Mouse (Mus musculus): Measurements from ENCODE around the gene Itln1.
"Not testable (repeated sequence)": the region's sequence is repeated elsewhere in the genome, so short reads cannot be mapped to it uniquely, and the experiment has no call there.

Itln1 gene

DNA sequence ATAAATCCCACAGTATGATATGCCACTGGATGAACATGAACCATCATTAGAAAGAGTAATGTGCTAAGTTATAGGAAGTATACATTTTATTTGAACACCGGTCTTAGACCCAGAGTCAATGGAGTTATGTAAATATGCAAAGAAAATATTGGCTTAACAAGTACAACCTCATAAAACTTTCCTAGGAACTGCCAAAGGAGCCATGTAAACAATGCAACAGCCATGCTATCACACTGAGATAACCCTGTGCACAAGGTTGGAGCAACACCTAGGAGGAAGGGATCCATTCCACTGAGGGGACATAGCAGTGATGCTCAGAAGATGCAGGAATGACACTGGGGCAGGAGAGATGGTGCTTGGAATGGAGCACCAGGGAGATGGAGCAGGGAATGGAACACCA, 21.3 kb downstream of the Itln1 start:
- no peak for DNase-seq (ENCODE audit: low spot score)

DNA sequence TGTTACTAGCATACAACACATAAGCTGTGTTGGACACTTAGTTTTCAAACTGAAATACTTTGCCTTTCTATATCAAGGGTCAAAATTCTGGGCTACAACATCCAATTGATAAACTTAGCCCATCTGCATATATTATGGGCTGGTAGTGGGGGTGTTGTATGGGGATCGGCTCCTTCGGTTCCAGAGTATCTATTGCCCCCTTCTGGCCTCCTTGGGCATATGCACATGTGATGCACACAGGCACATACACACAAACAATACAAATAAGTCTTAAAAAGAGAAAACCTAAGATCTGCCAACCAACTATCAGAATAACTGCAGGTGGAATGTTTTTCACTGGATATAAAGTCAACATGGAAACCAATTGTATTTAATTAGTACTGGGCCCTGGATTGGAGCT, 21.9 kb downstream of the Itln1 start:
- DNase-seq (ENCODE audit: low spot score) = no peak

DNA sequence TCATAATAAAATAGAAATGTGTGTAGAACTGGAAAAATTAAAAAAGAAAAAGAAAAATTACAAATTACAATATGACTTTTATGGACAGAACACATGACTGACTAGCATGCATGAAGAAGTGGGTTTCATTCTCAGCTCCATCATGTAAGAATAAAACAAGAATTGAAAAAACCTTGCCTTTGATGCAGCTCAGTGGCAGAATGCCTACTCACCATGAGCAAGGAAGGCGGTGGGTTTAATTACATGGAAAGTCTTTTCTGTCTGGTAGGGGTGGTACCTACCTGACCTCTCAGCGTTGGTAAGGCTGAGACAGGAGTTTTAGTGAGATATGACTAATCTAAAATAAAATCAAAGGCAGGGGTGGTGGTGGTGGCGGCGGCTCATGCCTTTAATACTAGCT, 30.5 kb downstream of the Itln1 start:
- no peak for DNase-seq (ENCODE audit: low spot score)

DNA sequence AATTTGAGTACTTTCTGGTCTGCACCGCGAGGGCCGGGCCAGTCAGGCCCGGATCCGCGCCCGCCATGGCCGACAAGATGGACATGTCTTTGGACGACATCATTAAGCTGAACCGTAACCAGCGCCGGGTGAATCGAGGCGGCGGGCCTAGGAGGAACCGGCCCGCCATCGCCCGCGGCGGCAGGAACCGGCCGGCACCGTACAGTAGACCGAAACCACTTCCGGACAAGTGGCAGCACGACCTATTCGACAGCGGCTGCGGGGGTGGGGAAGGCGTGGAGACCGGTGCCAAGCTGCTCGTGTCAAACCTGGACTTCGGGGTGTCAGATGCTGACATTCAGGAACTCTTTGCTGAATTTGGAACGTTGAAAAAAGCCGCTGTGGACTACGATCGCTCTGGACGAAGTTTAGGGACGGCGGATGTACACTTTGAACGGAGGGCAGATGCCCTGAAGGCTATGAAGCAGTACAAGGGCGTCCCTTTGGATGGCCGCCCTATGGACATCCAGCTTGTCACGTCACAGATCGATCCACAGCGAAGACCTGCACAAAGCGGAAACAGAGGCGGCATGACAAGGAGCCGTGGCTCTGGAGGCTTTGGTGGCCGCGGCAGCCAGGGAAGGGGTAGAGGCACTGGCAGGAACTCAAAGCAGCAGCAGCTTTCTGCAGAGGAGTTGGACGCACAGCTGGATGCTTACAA, 31.4 kb downstream of the Itln1 start:
- peak; percentile 43 for DNase-seq (ENCODE audit: low spot score)

DNA sequence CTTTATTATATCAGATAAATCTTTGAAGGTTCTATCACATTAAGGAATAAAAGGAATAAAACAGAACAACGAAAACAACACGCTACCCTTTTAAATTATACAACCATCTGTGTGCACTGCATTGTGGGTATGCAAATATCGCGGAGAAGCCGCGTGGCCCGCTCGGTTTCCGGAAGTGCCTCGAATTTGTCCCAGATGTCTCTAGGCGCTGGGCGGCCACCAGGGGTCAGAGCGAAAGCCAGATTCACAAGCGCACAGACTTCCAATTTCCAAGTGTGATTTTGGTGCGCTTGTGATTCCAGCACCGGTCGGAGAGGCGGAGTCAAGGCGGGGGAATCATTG, 31.9 kb downstream of the Itln1 start, which contains the start of gene Alyref2:
Gene Alyref2 (plus strand): TSS at position 229 of the 342 bp plus-strand sequence.
- DNase-seq (ENCODE audit: low spot score) = peak; percentile 79

DNA sequence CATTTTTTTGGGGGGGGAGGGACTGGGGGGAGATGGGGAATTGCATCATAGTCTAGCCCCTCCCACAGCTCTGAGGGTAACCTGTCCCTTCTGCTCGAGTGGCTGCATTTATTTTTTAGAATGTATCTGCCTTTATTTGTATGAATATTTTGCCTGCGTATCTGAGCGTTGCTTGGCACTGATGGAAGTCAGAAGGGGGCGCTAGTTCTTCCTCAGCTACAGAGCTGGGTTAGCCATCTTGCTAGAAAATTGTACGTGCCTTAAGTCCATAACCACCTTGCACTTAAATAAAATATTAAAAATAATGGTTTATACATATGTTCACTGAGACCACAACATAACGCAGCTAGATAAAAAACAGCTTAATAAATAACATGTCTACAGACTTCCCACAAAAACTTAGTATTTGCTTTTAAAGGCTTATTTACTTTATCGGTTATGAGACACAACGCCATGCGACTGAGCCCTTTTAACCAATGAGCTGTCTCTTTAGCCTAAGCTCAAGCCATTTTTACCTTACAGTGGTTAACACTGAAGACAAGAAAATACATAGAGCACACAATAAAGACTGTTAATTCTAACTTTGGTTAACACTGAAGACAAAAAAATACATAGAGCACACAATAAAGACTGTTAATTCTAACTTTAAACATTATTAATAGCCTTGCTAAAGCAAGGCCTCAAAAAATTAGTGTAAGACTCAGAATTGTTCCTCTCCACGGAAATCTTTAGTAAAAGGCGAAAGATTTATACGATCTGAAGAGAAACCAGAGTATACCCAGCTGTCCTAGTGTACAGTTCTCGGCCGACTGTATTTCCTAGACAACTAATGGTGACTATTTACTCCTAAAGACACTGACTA, 32.5 kb downstream of the Itln1 start:
- no peak for DNase-seq (ENCODE audit: low spot score)

DNA sequence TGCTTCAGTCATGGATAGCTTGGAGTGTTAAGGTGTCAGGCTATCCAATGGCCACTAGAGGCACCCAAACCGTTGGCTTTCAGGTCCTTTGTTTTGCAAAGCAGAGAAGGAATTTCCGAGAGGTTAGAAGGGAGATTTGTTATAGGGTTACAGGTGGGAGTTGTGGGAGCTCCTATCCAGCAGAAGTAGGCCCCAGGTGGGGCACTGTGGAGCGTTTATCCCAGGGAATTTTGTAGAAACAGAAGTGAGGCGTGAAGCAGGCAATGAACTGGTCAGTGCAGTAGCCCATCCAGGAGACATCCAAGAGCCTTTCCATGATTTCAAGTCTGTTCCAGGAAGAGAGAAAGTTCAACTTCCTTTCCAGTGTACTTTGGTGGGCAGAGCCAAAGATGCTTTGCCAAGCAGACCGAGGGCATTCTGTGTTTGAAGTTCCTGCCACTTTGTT, 33.4 kb downstream of the Itln1 start:
- DNase-seq (ENCODE audit: low spot score) = no peak

DNA sequence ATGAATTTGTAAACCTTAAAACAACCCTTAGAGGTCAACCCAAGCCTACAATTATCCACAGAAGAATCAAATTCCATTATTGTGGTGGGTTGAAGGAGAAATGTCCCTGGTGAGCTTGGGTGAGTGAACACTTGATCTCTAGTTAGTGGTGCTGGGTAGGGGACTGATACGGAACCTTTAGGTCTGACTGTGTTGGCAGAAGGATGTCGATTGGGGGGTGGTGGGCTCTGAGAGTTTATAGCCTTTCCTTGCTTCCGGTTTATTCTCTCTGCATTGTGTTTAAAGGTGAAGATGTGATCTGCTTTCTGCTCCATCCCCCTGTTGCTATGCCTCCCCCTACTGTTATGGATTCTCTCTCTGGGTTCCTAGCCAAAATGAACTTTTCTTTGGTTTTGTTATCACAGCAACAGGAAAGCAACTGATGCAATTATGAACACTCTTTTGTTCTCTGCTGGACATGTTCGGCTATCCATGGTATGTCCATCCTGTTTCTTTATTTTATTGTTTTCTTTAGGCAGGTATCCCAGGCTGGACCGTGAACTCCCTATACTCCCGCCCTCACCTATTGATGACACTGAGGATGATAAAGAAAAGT, 34.0 kb downstream of the Itln1 start:
- DNase-seq (ENCODE audit: low spot score) = no peak

DNA sequence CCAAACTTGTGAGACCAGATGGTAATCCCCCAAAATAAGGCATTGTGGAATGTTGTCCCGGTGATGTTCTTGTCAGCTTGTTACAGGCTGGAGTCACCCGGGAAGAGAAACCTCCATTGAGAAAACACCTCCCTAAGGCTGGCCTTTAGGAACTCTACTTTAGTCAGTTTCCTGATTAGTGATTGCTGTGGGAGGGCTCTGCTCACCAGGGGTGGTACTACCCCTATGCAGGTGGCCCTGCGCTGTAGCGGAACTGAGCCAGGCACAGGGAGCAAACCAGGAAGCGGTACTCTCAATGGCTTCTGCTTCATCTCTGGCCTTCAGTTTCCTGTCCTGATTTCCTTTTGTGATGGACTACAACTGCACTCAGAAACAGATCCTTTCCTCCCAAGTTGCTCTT, 35.2 kb downstream of the Itln1 start:
- DNase-seq (ENCODE audit: low spot score) = no peak

DNA sequence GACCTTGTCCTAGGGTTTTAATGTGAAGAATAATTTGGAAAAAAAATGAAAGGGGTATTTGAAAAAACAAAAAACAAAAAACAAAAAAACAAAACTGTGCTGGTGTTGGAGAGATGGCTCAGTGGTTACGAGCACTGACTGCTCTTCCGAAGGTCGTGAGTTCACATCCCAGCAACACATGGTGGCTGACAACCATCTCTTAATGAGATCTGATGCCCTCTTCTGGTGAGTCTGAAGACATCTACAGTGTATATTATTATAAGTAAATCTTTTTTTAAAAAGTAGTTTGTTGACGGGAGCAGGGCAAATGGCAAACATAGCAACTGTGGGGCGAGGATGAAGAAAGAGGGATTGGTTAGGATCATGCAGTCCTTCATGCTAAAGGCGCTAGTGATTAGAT, 39.7 kb downstream of the Itln1 start:
- no peak for DNase-seq (ENCODE audit: low spot score)

DNA sequence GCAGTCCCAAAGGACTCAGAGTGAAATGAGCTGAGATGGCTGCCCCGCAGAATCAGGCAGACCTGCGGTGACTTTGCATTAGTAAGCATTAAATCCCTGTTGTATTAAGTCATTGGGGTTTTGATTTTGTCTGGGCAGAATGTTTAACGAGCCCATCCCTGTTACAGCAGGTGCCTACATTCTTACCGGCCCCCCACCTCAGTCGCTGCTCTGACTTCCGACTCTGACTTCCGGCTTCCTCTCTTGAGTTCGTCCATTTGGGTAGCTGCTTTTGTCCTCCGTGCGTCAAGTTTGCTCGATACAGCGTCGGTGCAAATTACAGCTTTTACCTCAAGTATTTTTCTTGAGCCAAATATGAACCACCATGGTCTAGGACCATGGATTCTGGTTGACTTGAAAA, 40.9 kb downstream of the Itln1 start:
- DNase-seq (ENCODE audit: low spot score) = no peak

DNA sequence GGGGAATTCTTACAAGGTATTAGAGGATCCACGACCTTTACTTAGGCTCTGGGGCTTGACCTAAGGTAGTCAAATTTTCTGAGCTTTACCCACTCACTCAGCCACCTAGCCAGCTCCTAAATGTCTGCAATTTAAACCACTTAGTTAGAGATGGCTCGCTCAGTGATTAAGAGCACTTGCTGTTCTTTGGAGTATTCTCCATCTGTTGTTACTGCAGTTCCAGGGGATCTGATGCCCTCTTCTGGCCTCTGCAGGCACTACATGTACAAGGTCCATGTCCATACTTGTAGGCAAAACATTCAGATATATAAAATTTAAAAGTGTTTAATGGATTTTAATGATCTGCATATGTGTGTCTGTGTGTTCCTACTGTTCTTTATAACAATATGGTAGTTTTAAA, 56.1 kb downstream of the Itln1 start:
- peak; percentile 29 for DNase-seq (ENCODE audit: low spot score)

DNA sequence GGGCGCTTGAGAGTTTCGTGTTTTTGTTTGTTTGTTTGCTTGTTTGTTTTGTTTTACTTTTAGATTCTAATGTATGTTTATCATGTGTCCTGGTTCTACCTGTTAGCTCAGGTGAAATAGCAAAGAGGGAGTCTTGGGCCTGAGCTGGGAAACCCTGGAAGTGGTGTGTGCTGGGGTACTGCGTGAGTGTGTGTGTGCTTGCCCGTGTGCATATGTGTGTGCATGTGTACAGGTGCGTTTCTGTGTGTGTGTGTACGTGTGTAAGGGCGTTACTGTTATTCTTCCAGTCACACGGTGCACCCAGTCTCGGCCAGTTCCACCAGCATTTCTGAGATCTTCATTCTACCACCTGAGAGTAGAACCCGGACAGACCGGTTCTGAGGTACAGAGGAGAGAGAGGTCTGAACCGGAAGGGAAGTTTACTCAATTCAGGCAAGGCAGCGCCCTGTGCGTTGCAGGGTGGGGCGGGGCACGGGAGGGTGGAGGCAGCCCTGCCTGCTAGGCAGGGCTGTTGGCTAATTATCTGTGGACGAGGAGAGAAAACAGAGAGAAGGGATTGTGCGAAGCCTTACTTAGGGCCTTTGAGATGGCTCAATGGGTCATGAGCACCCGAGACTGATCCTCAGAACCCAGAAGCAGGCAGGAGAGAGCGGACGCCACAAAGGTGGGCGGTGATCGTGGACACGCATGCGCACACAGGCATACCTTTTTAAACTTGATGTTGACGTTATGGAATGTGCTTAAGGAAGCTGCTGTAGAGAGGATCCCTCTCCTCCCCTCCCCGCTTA, 57.1 kb downstream of the Itln1 start:
- DNase-seq (ENCODE audit: low spot score) = no peak

DNA sequence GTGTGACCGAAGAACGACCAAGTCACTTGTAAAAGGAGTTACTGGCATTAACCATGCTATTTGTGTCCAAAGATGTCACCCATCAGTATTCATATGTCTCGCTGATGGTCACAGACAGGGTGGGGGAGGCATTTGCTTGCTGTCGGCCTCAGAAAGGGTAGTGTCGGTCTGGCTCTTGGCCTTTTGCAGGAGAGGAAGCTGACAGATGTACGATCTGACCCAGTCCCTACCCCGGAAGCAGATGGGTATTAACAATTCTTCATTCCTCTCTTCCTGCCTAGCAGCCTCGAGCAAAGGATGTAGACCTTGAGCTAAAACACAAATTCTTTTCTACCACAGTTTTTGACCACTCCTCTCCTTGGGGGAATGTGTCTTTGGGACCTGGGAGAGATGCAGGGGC, 58.0 kb downstream of the Itln1 start:
- DNase-seq (ENCODE audit: low spot score) = no peak

DNA sequence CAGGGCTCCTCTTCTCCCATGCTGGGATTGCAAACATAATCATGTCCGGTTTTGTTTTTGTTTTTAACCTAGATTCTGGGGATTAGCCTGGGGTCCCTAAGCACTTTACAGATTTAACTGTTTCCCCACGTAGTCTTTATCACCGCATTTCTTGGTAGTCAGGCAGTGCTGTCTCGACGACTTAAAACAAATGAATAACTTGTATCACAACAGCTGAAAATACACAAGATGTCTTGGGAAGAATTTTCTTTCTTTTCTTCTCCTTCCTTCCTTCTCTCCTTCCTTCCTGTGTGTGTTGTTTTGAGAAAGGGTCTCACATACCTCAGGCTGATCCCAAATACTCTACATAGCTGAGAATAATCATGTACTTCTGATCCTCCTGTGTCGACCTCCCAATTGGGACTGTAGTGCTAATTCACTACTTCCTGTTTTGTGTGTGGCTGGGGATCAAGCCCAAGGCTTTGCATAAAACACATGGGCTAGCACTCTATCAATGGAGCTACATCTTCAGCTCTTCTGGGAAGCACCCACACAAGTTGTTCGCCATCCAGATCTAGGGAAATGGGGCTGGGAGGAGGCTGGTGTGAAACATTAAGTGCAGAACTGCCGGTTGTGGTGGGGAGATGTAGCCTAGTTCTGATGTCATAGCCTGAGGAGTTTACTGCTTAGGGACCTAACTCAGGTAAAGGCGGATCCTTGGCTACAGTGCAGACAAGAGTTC, 61.0 kb downstream of the Itln1 start:
- no peak for DNase-seq (ENCODE audit: low spot score)

DNA sequence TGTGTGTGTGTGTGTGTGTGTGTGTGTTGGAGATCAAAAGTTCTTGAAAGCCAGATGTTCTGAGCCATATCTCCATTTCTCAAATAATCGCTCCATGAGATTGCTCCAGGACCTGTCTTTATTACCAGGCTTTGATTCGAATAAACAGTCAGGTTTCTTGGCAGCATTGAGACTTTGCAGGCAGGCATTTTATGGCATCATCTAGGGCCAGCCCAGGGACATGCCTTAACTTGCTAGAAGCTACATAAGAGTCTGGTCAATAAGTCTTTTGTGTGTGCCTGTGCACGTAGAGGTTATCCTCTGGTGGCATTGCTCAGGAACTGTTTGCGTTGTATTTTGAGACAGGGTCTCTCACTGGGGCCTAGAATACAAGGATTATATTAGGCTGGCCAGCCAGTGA, 61.6 kb downstream of the Itln1 start:
- DNase-seq (ENCODE audit: low spot score) = no peak

DNA sequence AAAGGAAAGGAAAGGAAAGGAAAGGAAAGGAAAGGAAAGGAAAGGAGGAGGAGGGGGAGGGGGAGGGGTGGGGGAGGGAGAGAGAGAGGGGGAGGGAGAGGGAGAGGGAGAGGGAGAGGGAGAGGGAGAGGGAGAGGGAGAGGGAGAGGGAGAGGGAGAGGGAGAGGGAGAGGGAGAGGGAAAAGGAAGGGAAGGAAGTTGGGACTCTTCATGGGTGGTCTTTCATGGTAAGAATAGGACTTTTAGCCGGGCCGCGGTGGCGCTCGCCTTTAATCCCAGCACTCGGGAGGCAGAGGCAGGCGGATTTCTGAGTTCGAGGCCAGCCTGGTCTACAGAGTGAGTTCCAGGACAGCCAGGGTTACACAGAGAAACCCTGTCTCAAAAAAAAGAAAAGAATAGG, 63.2 kb downstream of the Itln1 start:
- not testable (repeated sequence) for DNase-seq (ENCODE audit: low spot score)

DNA sequence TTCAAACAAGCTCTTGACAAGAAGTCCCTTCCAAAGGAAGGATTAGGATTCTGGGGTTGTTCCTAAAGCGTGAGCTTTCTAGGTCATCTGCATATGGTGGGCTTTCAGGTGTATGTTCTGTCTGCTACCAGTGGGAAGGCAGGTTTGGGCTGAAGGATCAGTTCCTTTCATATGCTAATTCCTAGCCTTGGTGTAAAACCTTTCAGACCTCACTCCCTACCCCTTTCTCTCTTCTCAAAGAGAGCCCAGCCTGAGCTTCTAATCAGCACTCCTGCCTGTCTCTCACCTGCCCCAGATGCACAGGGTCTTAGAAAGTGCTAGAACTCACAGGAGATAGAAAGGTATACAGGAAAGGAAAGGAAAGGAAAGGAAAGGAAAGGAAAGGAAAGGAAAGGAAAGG, 63.6 kb downstream of the Itln1 start:
- no peak for DNase-seq (ENCODE audit: low spot score)

DNA sequence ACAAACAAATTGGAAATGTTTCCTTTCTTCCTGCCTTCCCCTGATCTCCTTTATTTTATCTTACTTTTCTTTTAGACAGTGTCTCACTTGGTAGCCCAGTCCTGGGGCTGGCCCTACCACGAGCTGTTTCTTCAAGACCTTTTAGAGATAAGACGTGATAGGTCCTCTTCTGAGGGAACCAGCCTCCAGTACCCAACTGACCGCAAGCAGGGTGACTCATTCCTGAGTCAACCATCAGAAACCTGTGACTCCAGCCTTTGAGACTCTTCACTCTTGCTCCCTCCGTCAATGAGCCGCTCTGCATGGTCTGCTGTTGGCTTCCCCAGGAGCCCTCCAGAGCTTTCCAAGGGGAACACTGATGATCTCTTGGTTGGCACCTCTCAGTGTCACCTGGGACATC, 64.2 kb downstream of the Itln1 start:
- DNase-seq (ENCODE audit: low spot score) = no peak

DNA sequence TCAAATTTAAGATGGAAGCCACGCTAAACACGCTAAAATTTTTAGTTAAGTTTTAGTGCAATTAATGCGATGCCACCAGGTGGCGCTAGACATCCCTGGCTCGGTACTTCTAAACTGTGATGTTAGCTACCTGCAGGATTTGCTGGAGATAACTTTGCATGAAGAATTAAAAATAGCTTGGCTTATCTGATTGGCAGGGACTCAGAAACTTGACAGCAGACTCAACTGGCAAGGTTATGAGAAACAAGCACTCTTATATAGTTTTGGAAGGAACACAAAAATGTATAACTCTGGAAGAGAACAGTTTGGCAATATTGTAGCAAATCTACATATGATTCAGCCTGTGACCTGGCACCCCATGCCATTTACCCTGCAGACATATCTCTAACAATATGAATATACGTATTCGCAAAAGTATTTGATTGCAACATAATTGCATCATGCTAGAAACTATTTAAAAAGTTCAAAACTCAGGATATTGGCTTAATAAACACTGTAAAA, 64.7 kb downstream of the Itln1 start:
- DNase-seq (ENCODE audit: low spot score) = peak; percentile 41

DNA sequence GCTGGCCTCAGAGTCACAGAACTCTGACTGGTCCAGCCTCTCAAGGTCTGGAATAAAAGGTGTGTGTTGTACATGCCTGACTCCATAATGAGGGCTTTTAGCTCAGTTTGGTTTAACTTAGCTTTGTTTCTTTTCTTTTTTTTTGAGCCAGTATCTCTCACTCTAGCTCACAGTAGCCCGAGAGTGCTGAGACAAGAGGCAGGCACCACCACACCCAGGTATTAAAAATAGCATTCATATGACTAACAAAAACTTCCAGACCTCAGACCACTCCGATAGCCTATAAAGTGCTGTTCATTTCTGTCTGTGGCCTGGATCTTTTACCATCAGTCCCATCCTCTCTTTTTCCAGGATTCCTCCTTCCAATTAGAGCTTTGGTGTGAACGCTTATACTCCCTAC, 65.4 kb downstream of the Itln1 start:
- no peak for DNase-seq (ENCODE audit: low spot score)

All from spleen, adult 12 weeks (tissue).